Mouse (Mus musculus) left cerebral cortex, adult 11 months (tissue): ENCODE measurements around the gene Ddx23.
A peak's percentile ranks its signal among the peaks of the same experiment; 100 is the strongest.

Source experiments
- DNase-seq: peaks from one replicate; pipeline ENCODE4 v3.0.0; 2022; ENCODE audit warnings: low spot score

Ddx23 gene

GRCm38 (mm10) chr15:98632921-98633320, 29.8 kb downstream of the Ddx23 start:
- DNase-seq = no peak

GRCm38 (mm10) chr15:98632107-98632744, 30.5 kb downstream of the Ddx23 start:
- DNase-seq = no peak

GRCm38 (mm10) chr15:98631493-98631892, 31.2 kb downstream of the Ddx23 start:
- no peak for DNase-seq

- no peak for DNase-seq
Observed at GRCm38 (mm10) chr15:98630540-98630939, 32.2 kb downstream of the Ddx23 start, which contains the start of gene Cacnb3. TSS of gene Cacnb3 (plus strand) at chr15:98630840.

GRCm38 (mm10) chr15:98629464-98629863, 33.2 kb downstream of the Ddx23 start:
- no peak for DNase-seq

GRCm38 (mm10) chr15:98628589-98629254, 34.0 kb downstream of the Ddx23 start:
- no peak for DNase-seq

- DNase-seq = no peak
Observed at GRCm38 (mm10) chr15:98626487-98627212, 36.0 kb downstream of the Ddx23 start.

GRCm38 (mm10) chr15:98626078-98626477, 36.6 kb downstream of the Ddx23 start:
- DNase-seq = no peak

- no peak for DNase-seq
Observed at GRCm38 (mm10) chr15:98623361-98623821, 39.3 kb downstream of the Ddx23 start.

GRCm38 (mm10) chr15:98622721-98623120, 40.0 kb downstream of the Ddx23 start:
- DNase-seq = no peak

- no peak for DNase-seq
Observed at GRCm38 (mm10) chr15:98622199-98622598, 40.5 kb downstream of the Ddx23 start.

- no peak for DNase-seq
Observed at GRCm38 (mm10) chr15:98617176-98617537, 45.5 kb downstream of the Ddx23 start.

- no peak for DNase-seq
Observed at GRCm38 (mm10) chr15:98616362-98617175, 46.1 kb downstream of the Ddx23 start.

- DNase-seq = no peak
Observed at GRCm38 (mm10) chr15:98615751-98616150, 46.9 kb downstream of the Ddx23 start.

- no peak for DNase-seq
Observed at GRCm38 (mm10) chr15:98614971-98615370, 47.7 kb downstream of the Ddx23 start.

- DNase-seq = no peak
Observed at GRCm38 (mm10) chr15:98614551-98614950, 48.1 kb downstream of the Ddx23 start.

- DNase-seq = no peak
Observed at GRCm38 (mm10) chr15:98612229-98612628, 50.5 kb downstream of the Ddx23 start.

- DNase-seq = no peak
Observed at GRCm38 (mm10) chr15:98610131-98610633, 52.5 kb downstream of the Ddx23 start.

- peak; percentile 60 for DNase-seq
Observed at GRCm38 (mm10) chr15:98609331-98610130, 53.2 kb downstream of the Ddx23 start, which contains the start of gene Adcy6. TSS of gene Adcy6 (minus strand) at chr15:98610076.

GRCm38 (mm10) chr15:98608784-98609250, 53.9 kb downstream of the Ddx23 start:
- DNase-seq = no peak
